Mouse (Mus musculus): ENCODE results near the gene Stum. TPM values are rescaled to one million over a fixed set of nuclear protein-coding genes. Genes with fewer than 3 reads are reported as not detected.

The Stum gene
- polyA plus RNA-seq, 1 experiment from 2014 or later = 1.0 TPM

DNA sequence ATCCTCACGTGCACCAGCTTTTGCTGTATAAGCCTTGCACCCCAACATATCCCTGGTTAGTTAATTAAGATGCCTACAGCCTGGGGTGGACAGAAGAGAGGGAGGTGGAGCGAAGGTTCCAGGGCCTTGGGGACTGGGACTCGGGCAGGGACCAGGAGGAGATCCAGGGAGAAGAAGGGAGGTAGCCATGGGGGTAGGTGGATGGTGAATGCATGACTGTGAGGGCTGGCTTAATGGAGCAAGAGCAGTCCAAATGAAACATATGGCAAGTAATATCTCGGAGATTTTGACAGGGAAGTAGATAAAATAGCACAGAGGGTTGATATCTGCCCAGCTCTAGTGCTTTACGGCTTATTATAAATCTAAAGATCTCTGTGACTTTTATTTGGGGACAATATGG lies 21.6 kb upstream of the Stum start:
- Histone ChIP-seq H3K27me3 (ENCODE audit: control insufficient read depth, insufficient read depth, low read length) (no peaks in the 10 kb centered on the region), H3K9ac (ENCODE audit: low read depth, low read length) (no peak overlapping the region), H3K9me3 (ENCODE audit: control insufficient read depth, low read length) (no peaks in the 10 kb centered on the region), H3K4me1 (replicated peaks; ENCODE audit: control insufficient read depth, insufficient read depth, low read length) (no peaks in the 10 kb centered on the region), H3K4me2 (replicated peaks; ENCODE audit: low read depth, low read length) (no peak overlapping the region), H3K36me3 (ENCODE audit: control insufficient read depth, insufficient read depth, low read length) (no peaks in the 10 kb centered on the region), H3K27ac (ENCODE audit: low read depth, low read length) (no peak overlapping the region), H3K4me3 (ENCODE audit: low read depth, low read length) (no peak overlapping the region)
- 84% methylated on average over 5 of the region's 5 CpGs for WGBS
- DNase-seq (ENCODE audit: low spot score) (no peak), ATAC-seq (ENCODE audit: low FRiP score) (no peak)

DNA sequence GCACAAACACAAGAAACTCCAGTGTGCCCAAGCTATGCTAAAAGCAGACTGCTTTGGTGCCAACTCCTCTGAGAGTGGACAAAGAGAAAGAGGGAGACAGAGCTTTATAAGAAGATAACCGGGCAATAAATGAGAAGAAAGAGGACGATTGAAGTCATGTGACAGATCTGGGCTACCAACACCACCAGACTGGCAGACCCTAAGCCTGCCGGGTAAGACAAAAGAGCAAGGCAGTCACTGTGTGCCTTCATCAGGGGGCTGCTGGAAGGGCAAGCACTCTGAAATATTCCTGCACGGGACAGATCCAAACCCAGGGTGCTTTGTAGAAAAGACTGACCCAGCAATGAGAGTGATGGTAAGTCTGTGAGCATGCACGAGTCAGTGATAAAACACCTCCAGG lies 20.2 kb upstream of the Stum start:
- Histone ChIP-seq H3K4me2 (replicated peaks; ENCODE audit: low read depth, low read length) (no peak overlapping the region), H3K4me3 (ENCODE audit: low read depth, low read length) (no peak overlapping the region), H3K27ac (ENCODE audit: low read depth, low read length) (no peak overlapping the region), H3K9ac (ENCODE audit: low read depth, low read length) (no peak overlapping the region), H3K27me3 (ENCODE audit: control insufficient read depth, insufficient read depth, low read length) (no peaks in the 10 kb centered on the region), H3K4me1 (replicated peaks; ENCODE audit: control insufficient read depth, insufficient read depth, low read length) (no peaks in the 10 kb centered on the region), H3K36me3 (ENCODE audit: control insufficient read depth, insufficient read depth, low read length) (no peaks in the 10 kb centered on the region), H3K9me3 (ENCODE audit: control insufficient read depth, low read length) (no peaks in the 10 kb centered on the region)
- WGBS = 75% methylated on average over 5 of the region's 5 CpGs
- ATAC-seq (ENCODE audit: low FRiP score) (no peak), DNase-seq (ENCODE audit: low spot score) (no peak)

DNA sequence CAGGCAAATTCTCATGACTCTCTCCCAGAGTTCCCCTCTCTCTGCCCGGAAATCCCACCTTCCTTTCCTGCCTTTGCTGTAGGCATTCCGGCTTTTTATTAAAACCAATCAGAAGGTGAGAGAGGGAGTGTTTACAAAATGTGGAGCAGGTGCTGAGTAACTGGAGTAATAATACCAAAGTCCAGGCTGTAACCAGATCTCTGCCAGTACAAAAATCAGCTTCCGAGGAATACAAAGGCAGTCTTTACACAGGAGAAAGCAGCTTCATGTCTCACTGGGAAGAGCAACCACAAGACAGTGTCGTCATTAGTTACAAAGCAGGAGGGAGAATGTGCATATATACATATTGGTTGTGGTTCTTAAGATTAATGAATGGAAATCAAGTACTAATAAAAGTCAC lies 19.3 kb upstream of the Stum start:
- Histone ChIP-seq H3K4me1 (replicated peaks; ENCODE audit: control insufficient read depth, insufficient read depth, low read length) (no peaks in the 10 kb centered on the region), H3K36me3 (ENCODE audit: control insufficient read depth, insufficient read depth, low read length) (no peaks in the 10 kb centered on the region), H3K27me3 (ENCODE audit: control insufficient read depth, insufficient read depth, low read length) (no peaks in the 10 kb centered on the region), H3K4me2 (replicated peaks; ENCODE audit: low read depth, low read length) (no peak overlapping the region), H3K9me3 (ENCODE audit: control insufficient read depth, low read length) (no peaks in the 10 kb centered on the region), H3K9ac (ENCODE audit: low read depth, low read length) (no peak overlapping the region), H3K27ac (ENCODE audit: low read depth, low read length) (no peak overlapping the region), H3K4me3 (ENCODE audit: low read depth, low read length) (no peak overlapping the region)
- 76% methylated on average over 4 of the region's 4 CpGs for whole genome bisulfite sequencing
- no peak for ATAC-seq (ENCODE audit: low FRiP score)
- DNase-seq (ENCODE audit: low spot score) = no peak

DNA sequence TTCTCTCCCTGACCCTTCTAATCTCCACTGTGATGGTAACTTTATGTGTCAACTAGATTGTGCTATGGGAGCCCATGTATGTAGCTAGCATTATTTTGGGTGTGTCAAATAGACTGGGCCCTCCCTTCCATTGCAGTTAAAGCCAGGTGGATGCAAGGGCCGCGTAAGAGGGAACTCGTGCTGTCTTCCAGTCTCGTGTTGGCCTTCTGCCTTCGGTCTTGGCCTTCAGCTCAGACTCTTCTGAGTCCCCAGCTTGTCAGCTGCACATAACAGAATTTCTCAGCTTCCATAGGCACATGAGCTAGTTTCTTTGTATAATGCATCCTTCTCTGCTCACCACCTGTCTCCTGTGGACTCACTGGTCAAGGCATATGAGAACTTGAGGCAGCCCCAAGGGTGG lies 17.3 kb upstream of the Stum start:
- H3K27me3 ChIP-seq (ENCODE audit: control insufficient read depth, insufficient read depth, low read length) = no peaks in the 10 kb centered on the region
- DNase-seq (ENCODE audit: low spot score) = no peak

DNA sequence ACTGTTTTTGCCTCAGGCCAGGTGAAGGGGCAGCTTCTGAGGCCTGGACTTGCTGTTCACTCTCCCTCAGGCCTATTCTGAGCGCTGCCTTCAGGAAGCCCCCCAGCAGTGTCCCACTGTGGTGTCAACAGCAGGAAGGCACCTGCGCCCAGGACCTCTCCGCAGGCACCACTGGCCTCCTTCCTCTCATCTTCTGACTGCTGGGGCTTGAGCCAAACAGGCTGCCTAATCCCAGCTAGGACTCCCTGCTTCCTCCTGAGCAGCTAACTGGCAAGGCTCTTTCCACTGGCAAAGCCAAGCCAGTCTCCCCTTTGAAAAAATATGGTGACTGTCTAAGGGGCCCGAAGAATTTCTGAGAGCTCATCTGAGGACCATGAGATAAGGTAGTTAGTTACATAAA lies 16.9 kb upstream of the Stum start:
- no peak overlapping the region for H3K4me3 ChIP-seq (ENCODE audit: low read depth, low read length)
- H3K9ac ChIP-seq (ENCODE audit: low read depth, low read length) = no peak overlapping the region
- no peaks in the 10 kb centered on the region for H3K27me3 ChIP-seq (ENCODE audit: control insufficient read depth, insufficient read depth, low read length)
- no peaks in the 10 kb centered on the region for H3K36me3 ChIP-seq (ENCODE audit: control insufficient read depth, insufficient read depth, low read length)
- 64% methylated on average over 4 of the region's 4 CpGs for WGBS
- DNase-seq (ENCODE audit: low spot score) (no peak), ATAC-seq (ENCODE audit: low FRiP score) (no peak)
- no peaks in the 10 kb centered on the region for H3K4me1 ChIP-seq (replicated peaks; ENCODE audit: control insufficient read depth, insufficient read depth, low read length)
- no peak overlapping the region for H3K4me2 ChIP-seq (replicated peaks; ENCODE audit: low read depth, low read length)
- H3K27ac ChIP-seq (ENCODE audit: low read depth, low read length) = no peak overlapping the region
- H3K9me3 ChIP-seq (ENCODE audit: control insufficient read depth, low read length) = no peaks in the 10 kb centered on the region

More for the DNA sequence above, 17.3 kb upstream of the Stum start:
- ATAC-seq (ENCODE audit: low FRiP score) = no peak
- no peak overlapping the region for H3K4me3 ChIP-seq (ENCODE audit: low read depth, low read length)
- no peaks in the 10 kb centered on the region for H3K36me3 ChIP-seq (ENCODE audit: control insufficient read depth, insufficient read depth, low read length)
- no peak overlapping the region for H3K9ac ChIP-seq (ENCODE audit: low read depth, low read length)
- H3K4me2 ChIP-seq (replicated peaks; ENCODE audit: low read depth, low read length) = no peak overlapping the region
- no peaks in the 10 kb centered on the region for H3K9me3 ChIP-seq (ENCODE audit: control insufficient read depth, low read length)
- H3K4me1 ChIP-seq (replicated peaks; ENCODE audit: control insufficient read depth, insufficient read depth, low read length) = no peaks in the 10 kb centered on the region
- no peak overlapping the region for H3K27ac ChIP-seq (ENCODE audit: low read depth, low read length)
- WGBS = 84% methylated on average over 5 of the region's 5 CpGs

DNA sequence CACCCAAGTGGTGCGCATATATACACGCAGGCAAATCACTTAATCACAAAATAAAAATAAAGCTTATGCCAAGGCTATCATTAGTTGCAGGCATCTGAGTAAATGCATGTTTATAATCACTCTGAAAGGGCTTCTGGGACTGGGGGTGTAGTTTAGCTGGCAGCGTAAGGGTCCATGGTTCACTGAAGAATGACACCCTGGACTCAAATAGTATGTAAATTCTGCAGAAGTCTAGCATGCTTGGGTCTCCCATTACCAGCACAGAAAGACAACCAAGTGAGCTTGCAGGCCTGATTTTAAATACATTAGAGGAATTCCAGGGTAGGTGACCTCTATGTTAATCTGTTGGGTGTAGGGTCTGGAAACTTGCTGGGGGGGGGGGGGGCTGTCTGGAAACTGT lies 16.5 kb upstream of the Stum start:
- WGBS = 88% methylated on average over 3 of the region's 3 CpGs
- Histone ChIP-seq H3K27ac (ENCODE audit: low read depth, low read length) (no peak overlapping the region), H3K36me3 (ENCODE audit: control insufficient read depth, insufficient read depth, low read length) (no peaks in the 10 kb centered on the region), H3K27me3 (ENCODE audit: control insufficient read depth, insufficient read depth, low read length) (no peaks in the 10 kb centered on the region), H3K9ac (ENCODE audit: low read depth, low read length) (no peak overlapping the region), H3K4me1 (replicated peaks; ENCODE audit: control insufficient read depth, insufficient read depth, low read length) (no peaks in the 10 kb centered on the region), H3K4me2 (replicated peaks; ENCODE audit: low read depth, low read length) (no peak overlapping the region), H3K4me3 (ENCODE audit: low read depth, low read length) (no peak overlapping the region), H3K9me3 (ENCODE audit: control insufficient read depth, low read length) (no peaks in the 10 kb centered on the region)
- no peak for ATAC-seq (ENCODE audit: low FRiP score)
- no peak for DNase-seq (ENCODE audit: low spot score)

DNA sequence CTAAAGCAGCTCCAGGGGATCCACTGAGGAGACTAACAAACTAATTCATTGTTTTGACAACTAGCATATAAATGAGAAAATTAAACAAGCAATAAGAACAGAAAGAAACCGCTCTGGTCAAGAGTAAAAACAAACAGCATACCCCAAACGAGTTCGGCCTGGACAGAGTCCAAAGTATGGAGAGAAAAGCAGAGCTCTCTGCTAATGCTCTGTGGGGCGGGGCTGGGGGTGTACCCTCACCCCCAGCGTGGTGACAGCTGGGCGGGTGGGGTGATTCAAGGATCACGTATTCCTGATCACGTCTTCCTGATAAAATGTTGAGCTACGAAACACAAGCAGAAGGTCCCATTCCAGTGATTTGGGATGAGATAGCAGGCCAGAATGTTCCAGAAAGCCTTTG lies 9.5 kb upstream of the Stum start:
- H3K27me3 ChIP-seq (ENCODE audit: control insufficient read depth, insufficient read depth, low read length) = no peaks in the 10 kb centered on the region
- no peak for DNase-seq (ENCODE audit: low spot score)
- no peak overlapping the region for H3K27ac ChIP-seq (ENCODE audit: low read depth, low read length)
- no peaks in the 10 kb centered on the region for H3K9me3 ChIP-seq (ENCODE audit: control insufficient read depth, low read length)
- 77% methylated on average over 9 of the region's 9 CpGs for WGBS
- no peak for ATAC-seq (ENCODE audit: low FRiP score)
- no peak overlapping the region for H3K4me3 ChIP-seq (ENCODE audit: low read depth, low read length)
- H3K4me1 ChIP-seq (replicated peaks; ENCODE audit: control insufficient read depth, insufficient read depth, low read length) = no peaks in the 10 kb centered on the region
- no peak overlapping the region for H3K4me2 ChIP-seq (replicated peaks; ENCODE audit: low read depth, low read length)
- no peaks in the 10 kb centered on the region for H3K36me3 ChIP-seq (ENCODE audit: control insufficient read depth, insufficient read depth, low read length)
- no peak overlapping the region for H3K9ac ChIP-seq (ENCODE audit: low read depth, low read length)

DNA sequence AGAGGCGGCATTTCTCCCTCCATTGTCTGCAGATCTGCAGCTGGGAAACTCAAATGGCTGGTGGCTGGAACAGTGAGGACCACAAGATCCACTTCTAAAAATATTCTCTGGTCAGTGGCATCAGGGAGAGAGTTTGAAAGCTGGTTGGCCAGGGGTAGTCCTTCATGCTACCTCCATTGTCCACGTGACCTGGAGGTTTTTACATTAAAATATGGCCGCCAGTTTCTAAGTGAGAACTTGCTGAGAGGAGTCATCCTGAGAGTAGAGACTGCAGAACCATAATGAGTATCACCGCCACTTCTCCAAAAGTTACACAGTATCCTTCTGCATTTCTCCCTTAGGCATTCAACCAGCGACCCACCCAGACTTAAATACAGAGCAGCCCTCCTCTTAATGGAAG lies 2.0 kb upstream of the Stum start:
- Histone ChIP-seq H3K9me3 (ENCODE audit: control insufficient read depth, low read length) (no peaks in the 10 kb centered on the region), H3K27ac (ENCODE audit: low read depth, low read length) (no peak overlapping the region), H3K4me1 (replicated peaks; ENCODE audit: control insufficient read depth, insufficient read depth, low read length) (peaks cover 11% of the 10 kb centered on the region), H3K9ac (ENCODE audit: low read depth, low read length) (no peak overlapping the region), H3K4me2 (replicated peaks; ENCODE audit: low read depth, low read length) (no peak overlapping the region), H3K27me3 (ENCODE audit: control insufficient read depth, insufficient read depth, low read length) (peaks cover 14% of the 10 kb centered on the region), H3K4me3 (ENCODE audit: low read depth, low read length) (no peak overlapping the region), H3K36me3 (ENCODE audit: control insufficient read depth, insufficient read depth, low read length) (no peaks in the 10 kb centered on the region)
- 88% methylated on average over 5 of the region's 5 CpGs for WGBS
- ATAC-seq (ENCODE audit: low FRiP score) (no peak), DNase-seq (ENCODE audit: low spot score) (no peak)

DNA sequence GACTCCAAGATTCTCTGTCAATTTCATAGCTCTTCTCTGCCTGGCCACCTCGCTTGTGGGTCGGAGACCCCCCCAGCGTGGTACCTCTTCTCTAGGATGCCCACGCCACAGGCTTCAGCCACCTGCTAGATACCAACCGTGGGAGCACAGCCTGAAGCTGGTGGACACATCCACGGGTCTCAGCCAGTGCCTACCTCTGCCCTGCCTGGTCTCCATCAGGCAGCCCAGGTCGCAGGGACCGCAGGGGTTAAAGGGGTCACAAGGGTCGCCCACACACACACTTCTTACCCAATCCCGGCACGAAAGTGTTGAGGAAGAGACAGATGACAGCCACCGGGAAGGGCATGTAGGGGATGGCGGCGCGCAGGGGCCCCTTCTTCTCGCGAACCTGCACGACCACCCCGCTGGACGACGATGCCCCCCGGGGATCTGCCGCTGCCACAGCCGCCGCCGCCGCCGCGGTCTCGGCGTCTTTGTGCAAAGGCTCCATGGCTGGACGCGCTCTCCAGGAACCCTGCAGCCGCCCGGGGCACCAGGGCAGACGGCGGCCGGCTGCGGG lies 385 bp downstream of the Stum start:
- ATAC-seq (ENCODE audit: low FRiP score) (no peak), DNase-seq (ENCODE audit: low spot score) (no peak)
- peak overlapping the region; percentile 40; the same call in 1 of the 2 replicates for H3K9ac ChIP-seq (ENCODE audit: low read depth, low read length)
- peaks cover 14% of the 10 kb centered on the region for H3K27me3 ChIP-seq (ENCODE audit: control insufficient read depth, insufficient read depth, low read length)
- H3K9me3 ChIP-seq (ENCODE audit: control insufficient read depth, low read length) = no peaks in the 10 kb centered on the region
- no peaks in the 10 kb centered on the region for H3K36me3 ChIP-seq (ENCODE audit: control insufficient read depth, insufficient read depth, low read length)
- H3K4me1 ChIP-seq (replicated peaks; ENCODE audit: control insufficient read depth, insufficient read depth, low read length) = peaks cover 11% of the 10 kb centered on the region
- H3K4me2 ChIP-seq (replicated peaks; ENCODE audit: low read depth, low read length) = peak overlapping the region; percentile 86
- no peak overlapping the region for H3K27ac ChIP-seq (ENCODE audit: low read depth, low read length)
- peak overlapping the region; percentile 47 for H3K4me3 ChIP-seq (ENCODE audit: low read depth, low read length)
- 4% methylated on average over 39 of the region's 39 CpGs for WGBS

All from hindbrain, embryonic 11.5 days (tissue).